Mouse (Mus musculus) thymus, postnatal 0 days (tissue): ENCODE measurements around the gene Majin. TPM values are rescaled to one million over a fixed set of nuclear protein-coding genes. Genes with fewer than 3 reads are reported as not detected.
A peak's percentile ranks its signal among the peaks of the same experiment; 100 is the strongest.

Experiments used
- DNase-seq: peaks from one replicate; pipeline ENCODE4 v3.0.0-alpha.2; 2015; ENCODE audit warnings: low spot score
- microRNA counts: library from miRNA; unstranded; fragments of <30 nt; microRNA quantifications from one replicate; lab custom pipeline; 2015
- microRNA-seq: library from miRNA; unstranded; fragments of <30 nt; microRNA quantifications from one replicate; pipeline ENCODE4, GENCODE M21; 2016; ENCODE audit warnings: borderline number of aligned reads
- polyA plus RNA-seq: library from polyadenylated mRNA; unstranded; fragments of >200 nt; fragmentation: Nextera tagmentation; extraction: Ambion mirVana; gene quantifications from 2 replicates; pipeline ENCODE4 v1.2.1, GENCODE M21; 2015

Majin gene
- polyA plus RNA-seq, 1 experiment from 2014 or later = 0.47 TPM

- DNase-seq = no peak
Observed at GRCm38 (mm10) chr19:6262839-6263433, 78.7 kb downstream of the Majin start.

DNA sequence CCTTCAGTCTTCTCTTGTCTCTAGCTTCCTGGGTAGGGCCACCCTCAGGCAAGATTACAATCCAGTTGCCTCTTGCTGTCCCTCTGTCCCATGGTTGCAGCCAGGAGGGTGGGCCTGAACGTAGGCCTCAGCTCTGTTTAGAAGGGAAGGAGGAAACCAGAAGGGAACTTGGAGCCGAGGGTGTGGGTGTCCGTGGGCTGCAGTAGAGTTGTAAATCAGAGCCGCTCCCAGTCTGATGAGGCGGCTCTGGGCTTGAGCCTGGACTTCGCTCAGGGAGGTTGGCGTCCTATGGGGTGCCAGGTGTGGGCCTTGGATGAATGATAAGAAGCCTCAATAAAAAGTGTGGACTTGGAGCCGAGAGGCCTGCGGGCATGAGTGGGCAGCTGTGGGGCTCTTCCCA lies 80.0 kb downstream of the Majin start:
- DNase-seq = no peak

GRCm38 (mm10) chr19:6264945-6265344 lies 80.8 kb downstream of the Majin start:
- DNase-seq = no peak

DNA sequence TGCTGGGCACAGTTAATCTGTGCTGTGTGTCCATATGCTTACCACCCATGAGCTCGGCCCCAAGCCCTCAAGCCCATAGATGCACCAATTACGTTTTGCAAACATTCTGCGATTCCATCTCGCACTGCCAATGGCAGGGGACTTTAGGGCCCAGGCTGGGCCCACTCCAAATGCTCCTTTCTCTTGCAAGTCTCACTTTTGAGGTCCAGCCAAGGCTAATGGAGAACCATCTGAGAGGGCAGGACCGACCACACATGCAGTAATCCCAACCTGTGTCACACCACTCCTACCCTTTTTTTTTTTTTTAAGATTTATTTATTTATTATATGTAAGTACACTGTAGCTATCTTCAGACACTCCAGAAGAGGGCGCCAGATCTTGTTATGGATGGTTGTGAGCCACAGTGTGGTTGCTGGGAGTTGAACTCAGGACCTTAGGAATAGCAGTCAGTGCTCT lies 81.6 kb downstream of the Majin start:
- DNase-seq = no peak

DNA sequence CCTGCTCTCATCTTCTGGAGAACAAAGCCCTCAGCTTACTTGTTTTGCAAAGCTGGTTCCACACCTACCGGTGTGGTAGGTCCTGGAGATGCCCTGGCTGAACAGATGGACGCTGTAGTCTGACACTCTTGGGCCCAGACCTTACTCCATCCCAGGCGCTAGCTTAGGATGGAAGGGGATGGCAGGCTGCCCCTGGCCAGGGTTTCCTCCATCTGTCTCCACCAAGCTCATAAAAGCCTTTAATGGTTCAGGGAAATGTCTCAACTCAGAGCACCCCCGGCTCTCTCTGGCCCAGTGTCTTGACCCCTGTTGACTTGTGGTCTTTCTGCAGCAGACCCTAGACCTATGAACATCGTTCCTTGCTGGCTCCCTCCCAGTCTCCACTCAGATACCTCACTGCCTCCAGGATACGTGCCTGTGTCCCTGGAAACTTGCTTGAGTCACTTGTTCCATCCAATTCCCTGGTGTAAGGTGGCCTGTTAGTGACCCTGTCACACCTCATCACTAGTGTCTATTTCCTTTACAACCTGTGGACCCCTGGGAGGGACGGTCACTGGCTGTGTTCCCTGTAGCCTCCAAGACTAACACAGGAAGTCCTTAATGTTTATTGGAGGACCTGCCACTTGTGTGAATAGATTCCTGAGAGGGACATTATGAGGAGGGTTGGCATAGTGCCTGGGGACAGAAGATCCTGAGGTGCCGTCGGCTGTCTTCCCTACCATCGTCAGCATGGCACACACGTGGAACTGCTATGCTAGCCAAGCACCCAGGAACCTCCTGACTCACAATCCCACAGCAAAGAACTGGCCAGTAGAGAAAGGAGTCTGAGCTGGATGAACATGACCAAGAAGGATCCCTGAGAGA lies 83.3 kb downstream of the Majin start:
- no peak for DNase-seq

GRCm38 (mm10) chr19:6268170-6268528 lies 84.0 kb downstream of the Majin start:
- DNase-seq = peak; percentile 89

- no peak for DNase-seq
Observed at GRCm38 (mm10) chr19:6268670-6269132, 84.5 kb downstream of the Majin start.

GRCm38 (mm10) chr19:6269798-6270475 lies 85.7 kb downstream of the Majin start:
- no peak for DNase-seq

- no peak for DNase-seq
Observed at GRCm38 (mm10) chr19:6270661-6271060, 86.5 kb downstream of the Majin start.

DNA sequence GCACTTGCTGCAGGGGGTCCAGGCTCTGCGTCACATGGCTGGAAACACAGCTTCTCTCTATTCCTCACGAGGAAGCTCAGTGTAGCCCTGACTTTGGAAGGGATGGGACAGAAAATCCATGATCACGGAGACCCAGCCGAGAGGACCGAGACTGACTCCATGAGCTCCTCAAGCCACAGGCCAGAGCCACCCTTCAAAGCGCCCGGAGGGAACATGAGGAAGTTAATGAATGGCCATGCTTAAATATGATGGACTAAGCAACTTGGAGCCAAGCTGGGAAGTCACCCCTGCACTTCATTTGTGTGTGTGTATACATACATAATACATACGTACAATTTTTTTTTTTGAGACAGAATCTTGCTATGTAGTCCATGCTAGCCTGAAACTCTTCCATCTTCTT lies 87.0 kb downstream of the Majin start:
- DNase-seq = no peak

DNA sequence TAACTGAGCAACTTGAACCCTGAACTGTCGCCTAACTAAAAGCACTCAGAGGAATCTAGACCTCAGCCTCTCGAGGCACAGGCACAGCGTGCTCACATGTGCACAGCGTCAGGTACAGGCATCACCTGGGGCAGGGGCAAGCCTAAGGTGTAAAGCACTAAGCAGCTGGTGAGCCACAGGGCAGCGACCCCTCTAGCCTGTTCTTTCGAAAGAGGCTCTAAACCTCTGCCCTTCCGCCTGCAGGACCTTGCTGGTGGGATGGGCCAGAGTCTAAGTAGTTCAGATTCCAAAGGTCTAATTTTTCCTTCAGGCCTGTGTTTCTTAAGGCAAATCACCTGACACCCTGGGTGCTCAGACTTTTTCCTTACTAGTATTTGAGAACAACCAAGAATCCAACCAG lies 87.9 kb downstream of the Majin start:
- DNase-seq = no peak

DNA sequence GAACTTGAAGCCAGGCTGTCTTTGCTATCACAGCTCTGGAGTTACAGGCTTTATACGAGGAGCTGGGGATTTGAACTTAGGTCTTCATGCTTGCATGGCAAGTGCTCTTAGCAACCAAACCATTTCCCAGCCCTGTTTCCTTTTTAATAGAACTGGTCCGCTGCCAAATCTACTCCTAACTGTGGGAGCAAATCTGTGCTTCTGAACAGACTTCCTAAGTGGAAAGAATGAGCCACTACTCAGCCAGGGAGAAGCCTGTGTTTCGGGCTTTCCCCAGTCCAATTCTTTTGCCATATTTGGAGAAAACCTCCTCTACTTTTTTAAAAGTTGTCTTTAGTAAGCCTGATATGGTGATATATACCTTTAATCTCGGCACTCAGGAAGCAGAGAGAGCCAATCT lies 88.5 kb downstream of the Majin start:
- no peak for DNase-seq

GRCm38 (mm10) chr19:6273592-6273991 lies 89.4 kb downstream of the Majin start:
- DNase-seq = no peak

MicroRNA genes within 50 kb of the gene (microRNA counts, 519-probe panel; counts per million panel counts)
- microRNA mmu-miR-192 (lab: Ali Mortazavi, UCI) = 473 counts per million, percentile 71 among the panel's probes with 10 or more counts

Small RNA genes lying within 50 kb of the gene (microRNA-seq; reads per million reads assigned to microRNA genes)
- gene Mir192 = 217 reads per million, percentile 54 among the genes with 10 or more reads in this experiment
- gene Mir194-2 = 131 reads per million, percentile 50 among the genes with 10 or more reads in this experiment

Other genes starting within 250 kb of the Majin start
- 61.4 and 71.4 TPM in 2 replicates for gene Pola2, start 220.2 kb upstream of the Majin start, polyA plus RNA-seq
- not detected in 2 replicates for gene Slc22a20, start 198.2 kb upstream of the Majin start, polyA plus RNA-seq
- 19.8 and 21.6 TPM in 2 replicates for gene Capn1, start 168.5 kb upstream of the Majin start, polyA plus RNA-seq
- gene Syvn1, start 137.8 kb upstream of the Majin start, polyA plus RNA-seq = 15.1 and 16.5 TPM in 2 replicates
- gene Mrpl49, start 126.6 kb upstream of the Majin start, polyA plus RNA-seq = 65.2 and 71.4 TPM in 2 replicates
- 1,297 and 1,312 TPM in 2 replicates for gene Fau, start 126.5 kb upstream of the Majin start, polyA plus RNA-seq
- gene Znhit2, start 123.2 kb upstream of the Majin start, polyA plus RNA-seq = 48.3 and 55.4 TPM in 2 replicates
- 10.1 and 10.3 TPM in 2 replicates for gene Tm7sf2, start 116.0 kb upstream of the Majin start, polyA plus RNA-seq
- gene Vps51, start 107.2 kb upstream of the Majin start, polyA plus RNA-seq = 69.3 and 77.1 TPM in 2 replicates
- 0.44 TPM in 1 of 2 replicates, not detected in the other for gene Tmem262, start 104.4 kb upstream of the Majin start, polyA plus RNA-seq
- gene Gm28374, start 102.1 kb upstream of the Majin start, polyA plus RNA-seq = 0.68 and 1.4 TPM in 2 replicates
- 52.1 and 55.3 TPM in 2 replicates for gene Zfpl1, start 99.4 kb upstream of the Majin start, polyA plus RNA-seq
- gene Cdca5, start 99.4 kb upstream of the Majin start, polyA plus RNA-seq = 53.2 and 53.6 TPM in 2 replicates
- gene AC131692.1, start 90.0 kb upstream of the Majin start, polyA plus RNA-seq = 0.27 TPM in 1 of 2 replicates, not detected in the other
- 0.06 and 0.10 TPM in 2 replicates for gene Naaladl1, start 78.6 kb upstream of the Majin start, polyA plus RNA-seq
- gene Sac3d1, start 65.7 kb upstream of the Majin start, polyA plus RNA-seq = 46.4 and 48.5 TPM in 2 replicates
- gene Snx15, start 56.1 kb upstream of the Majin start, polyA plus RNA-seq = 31.2 and 34.8 TPM in 2 replicates
- gene Batf2, start 43.4 kb upstream of the Majin start, polyA plus RNA-seq = 0.48 and 0.57 TPM in 2 replicates
- 57.2 and 57.4 TPM in 2 replicates for gene Arl2, start 42.8 kb upstream of the Majin start, polyA plus RNA-seq
- gene Gpha2, start 42.0 kb downstream of the Majin start, polyA plus RNA-seq = 3.6 and 4.0 TPM in 2 replicates
- 8.9 TPM in 2 replicates for gene Ppp2r5b, start 51.5 kb downstream of the Majin start, polyA plus RNA-seq
- 5.6 and 6.5 TPM in 2 replicates for gene Atg2a, start 57.3 kb downstream of the Majin start, polyA plus RNA-seq
- 29.5 and 29.9 TPM in 2 replicates for gene Ehd1, start 92.3 kb downstream of the Majin start, polyA plus RNA-seq
- gene Cdc42bpg, start 122.1 kb downstream of the Majin start, polyA plus RNA-seq = 0.37 and 0.52 TPM in 2 replicates
- 54.0 and 54.2 TPM in 2 replicates for gene Men1, start 150.6 kb downstream of the Majin start, polyA plus RNA-seq
- gene Map4k2, start 156.7 kb downstream of the Majin start, polyA plus RNA-seq = 49.6 and 57.3 TPM in 2 replicates
- 104 and 126 TPM in 2 replicates for gene Sf1, start 179.3 kb downstream of the Majin start, polyA plus RNA-seq
- gene Pygm, start 200.0 kb downstream of the Majin start, polyA plus RNA-seq = 4.2 and 6.3 TPM in 2 replicates
- 195 and 206 TPM in 2 replicates for gene Rasgrp2, start 215.0 kb downstream of the Majin start, polyA plus RNA-seq
- gene Nrxn2, start 234.3 kb downstream of the Majin start, polyA plus RNA-seq = 0.10 and 0.24 TPM in 2 replicates